Mouse (Mus musculus) skeletal muscle tissue, adult 2 months (tissue): Measurements from ENCODE around the gene Usp28.
A peak's percentile ranks its signal among the peaks of the same experiment; 100 is the strongest.

ENCODE experiments used
- DNase-seq: peaks from one replicate; pipeline ENCODE4 v3.0.0-alpha.2; 2012; ENCODE audit warnings: low read depth, low spot score

The Usp28 gene

GRCm38 (mm10) chr9:49021289-49021688, 36.1 kb downstream of the Usp28 start:
- no peak for DNase-seq

- DNase-seq = no peak
These were observed 38.8 kb downstream of the Usp28 start for GRCm38 (mm10) chr9:49023956-49024355.

GRCm38 (mm10) chr9:49024529-49024928, 39.4 kb downstream of the Usp28 start:
- DNase-seq = no peak

GRCm38 (mm10) chr9:49034764-49035163, 49.6 kb downstream of the Usp28 start:
- peak; percentile 10 for DNase-seq

GRCm38 (mm10) chr9:49050901-49051300, 65.7 kb downstream of the Usp28 start:
- no peak for DNase-seq

- peak; percentile 38 for DNase-seq
These were observed 66.2 kb downstream of the Usp28 start for GRCm38 (mm10) chr9:49051349-49051748.

GRCm38 (mm10) chr9:49054028-49054427, 68.9 kb downstream of the Usp28 start:
- no peak for DNase-seq

GRCm38 (mm10) chr9:49055333-49056205, 70.4 kb downstream of the Usp28 start, which contains the start of gene Zw10:
Gene Zw10, plus strand, starts transcription at chr9:49055613.
- peak; percentile 89 for DNase-seq

GRCm38 (mm10) chr9:49076847-49077246, 91.7 kb downstream of the Usp28 start:
- DNase-seq = no peak

- no peak for DNase-seq
These were observed 95.9 kb downstream of the Usp28 start, which contains the start of gene Tmprss5 for GRCm38 (mm10) chr9:49081107-49081506. Gene Tmprss5, plus strand, starts transcription at chr9:49081260.

- DNase-seq = peak; percentile 34
These were observed 96.4 kb downstream of the Usp28 start for GRCm38 (mm10) chr9:49081561-49081960.

- DNase-seq = no peak
These were observed 102.1 kb downstream of the Usp28 start for GRCm38 (mm10) chr9:49087317-49087716.
